Mouse (Mus musculus) myocyte (in vitro differentiated cells): ENCODE data around the gene Ppp2r2d.

ENCODE experiments used
- CEBPB ChIP-seq: IDR thresholded peaks from 2 replicates; pipeline ENCODE4 v1.6.1; 2011; ENCODE audit warnings: mild to moderate bottlenecking, moderate library complexity; ENCODE audit not compliant: poor library complexity, insufficient read depth, severe bottlenecking
- E2F4 ChIP-seq: IDR thresholded peaks from one replicate; pipeline ENCODE4 v1.6.1; 2011; ENCODE audit warnings: mild to moderate bottlenecking, control low read depth, moderate library complexity; ENCODE audit not compliant: insufficient read depth
- MAX ChIP-seq: IDR thresholded peaks from one replicate; pipeline ENCODE4 v1.6.1; 2011; ENCODE audit warnings: low read depth, mild to moderate bottlenecking, control low read depth
- MYOD1 ChIP-seq, 3 experiments: IDR thresholded peaks; one replicate each; pipeline ENCODE4 v1.6.1; 2011; ENCODE audit warnings: control low read depth in 2 of 3, low read depth in 2 of 3, mild to moderate bottlenecking in 2 of 3, moderate library complexity in 1 of 3; ENCODE audit not compliant: insufficient read length in 2 of 3, control insufficient read depth in 1 of 3
- MYOG ChIP-seq, 3 experiments: IDR thresholded peaks; one replicate each; pipeline ENCODE4 v1.6.1; 2011; ENCODE audit warnings: control low read depth in 2 of 3, low read depth in 2 of 3, mild to moderate bottlenecking in 2 of 3; ENCODE audit not compliant: insufficient read length in 2 of 3, control insufficient read depth in 1 of 3, insufficient read depth in 1 of 3
- POLR2A ChIP-seq: IDR thresholded peaks from one replicate; pipeline ENCODE4 v1.6.1; 2011; ENCODE audit warnings: low read depth, mild to moderate bottlenecking, control low read depth, moderate library complexity; ENCODE audit not compliant: insufficient read length
- POLR2AphosphoS2 ChIP-seq: IDR thresholded peaks from one replicate; pipeline ENCODE4 v1.6.1; 2011; ENCODE audit warnings: low read depth, control low read depth; ENCODE audit not compliant: insufficient read length
- REST ChIP-seq: IDR thresholded peaks from one replicate; pipeline ENCODE4 v1.6.1; 2011; ENCODE audit warnings: mild to moderate bottlenecking, control low read depth, moderate library complexity; ENCODE audit not compliant: insufficient read depth, insufficient read length
- SRF ChIP-seq: IDR thresholded peaks from one replicate; pipeline ENCODE4 v1.6.1; 2011; ENCODE audit warnings: low read depth; ENCODE audit not compliant: control insufficient read depth, insufficient read length
- TCF12 ChIP-seq: IDR thresholded peaks from one replicate; pipeline ENCODE4 v1.6.1; 2011; ENCODE audit warnings: mild to moderate bottlenecking, control low read depth; ENCODE audit not compliant: poor library complexity, insufficient read depth, severe bottlenecking
- TCF3 ChIP-seq: IDR thresholded peaks from one replicate; pipeline ENCODE4 v1.6.1; 2011; ENCODE audit warnings: low read depth, control low read depth; ENCODE audit not compliant: insufficient read length
- USF1 ChIP-seq: IDR thresholded peaks from one replicate; pipeline ENCODE4 v1.6.1; 2011; ENCODE audit warnings: low read depth, mild to moderate bottlenecking, control low read depth, moderate library complexity

GRCm38 (mm10) chr7:138875031-138875430 lies 29.2 kb downstream of the Ppp2r2d start:
- TF ChIP-seq POLR2A (no peak), MAX (no peak), SRF (no peak), POLR2AphosphoS2 (no peak), MYOD1 (IDR thresholded peaks at IDR 0.05; ENCODE audit: control insufficient read depth in 1 of 3, insufficient read length in 2 of 3, low read depth in 2 of 3) (no peak), CEBPB (no peak), E2F4 (no peak), TCF12 (no peak), MYOG (IDR thresholded peaks at IDR 0.05; ENCODE audit: control insufficient read depth in 1 of 3, insufficient read depth in 1 of 3, insufficient read length in 2 of 3, low read depth in 2 of 3) (no peak), TCF3 (no peak), REST (no peak), USF1 (no peak)
